In the genomic region with DNA sequence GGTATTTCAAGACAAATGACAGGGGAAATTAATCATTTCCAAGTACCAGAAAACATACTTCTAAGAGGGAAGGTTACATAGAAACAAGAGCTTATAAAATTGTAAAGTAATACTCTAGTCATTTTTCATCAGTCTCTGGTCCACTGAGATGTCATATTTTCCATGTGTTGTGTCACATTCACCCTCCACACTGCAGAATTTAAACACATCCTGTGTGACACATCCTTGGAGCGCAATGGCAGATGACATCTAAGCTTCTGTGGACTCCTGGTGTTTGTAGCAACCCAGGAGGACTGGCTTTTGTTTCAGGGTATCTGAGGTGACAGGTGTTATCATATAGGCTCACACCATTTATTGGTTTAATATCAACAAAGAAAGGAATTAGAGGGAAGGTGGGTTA, we compare ENCODE assay signal across 35 mouse cellular contexts. TPM values are rescaled to one million over a fixed set of nuclear protein-coding genes. Genes with fewer than 3 reads are reported as not detected.
A peak's percentile ranks its signal among the peaks of the same experiment; 100 is the strongest.
DNase-seq lines count a peak whose midpoint lies in the region; ATAC-seq and TF ChIP-seq lines count a peak whose summit lies in the region.
"Had no signal": no experiment of that assay in that cellular context is flagged by ENCODE, and none has a peak within 500 bp of the region (broad histone marks: within the 10 kb centered on the region; RNA-seq: fewer than 3 reads in every experiment).

No protein-coding gene starts in this region.

- no peaks in the 10 kb centered on the region for H3K36me3 ChIP-seq in testis, adult 2 months (ENCODE audit: control insufficient read depth, insufficient read depth, low read length)
- H3K36me3 ChIP-seq: embryonic facial prominence, embryonic 10.5 days; embryonic facial prominence, embryonic 13.5 days; forebrain, embryonic 12.5 days; heart, embryonic 10.5 days; heart, embryonic 13.5 days; intestine, embryonic 15.5 days had no signal

- no peak for TF ChIP-seq POLR2A in testis, adult 2 months (IDR thresholded peaks at IDR 0.05; ENCODE audit: control insufficient read depth, low read depth, low read length)

- peaks cover 3% of the 10 kb centered on the region for H3K4me1 ChIP-seq in testis, adult 2 months (ENCODE audit: control insufficient read depth, insufficient read depth, low read length)
- H3K4me1 ChIP-seq: embryonic facial prominence, embryonic 10.5 days; embryonic facial prominence, embryonic 13.5 days; forebrain, embryonic 12.5 days; heart, embryonic 10.5 days; heart, embryonic 13.5 days; intestine, embryonic 15.5 days had no signal

- peak; percentile 61 for ATAC-seq in CD4-positive, CD25-positive, alpha-beta regulatory T cell, adult 4 months
- peak; percentile 56 for ATAC-seq in inflammation-experienced regulatory T-cells, adult 6 months
- ATAC-seq: activated CD4-positive, CD25-positive, alpha-beta regulatory T cell, adult 4 months; forebrain, embryonic 16.5 days; hindbrain, postnatal 0 days; intestine, embryonic 15.5 days had no signal

- no peak for TF ChIP-seq CTCF in testis, adult 2 months (IDR thresholded peaks at IDR 0.05; ENCODE audit: control insufficient read depth, insufficient read depth, insufficient replicate concordance, low read depth, low read length)

- H3K4me3 ChIP-seq in testis, adult 2 months (ENCODE audit: control insufficient read depth, low read depth, low read length): peak overlapping the region; percentile 47; the same call in 1 of the 2 replicates
- H3K4me3 ChIP-seq: embryonic facial prominence, embryonic 10.5 days; embryonic facial prominence, embryonic 13.5 days; erythroblast, embryonic 14.5 days; forebrain, embryonic 12.5 days; gastrocnemius, adult 2 months; heart, embryonic 10.5 days; heart, embryonic 13.5 days; intestine, embryonic 15.5 days had no signal

- no peak for DNase-seq in testis, postnatal 14 days (ENCODE audit: low spot score)
- no peak for DNase-seq in lung, postnatal 25 days (ENCODE audit: low spot score)
- DNase-seq in kidney, postnatal 14 days: no peak
- no peak for DNase-seq in liver
- DNase-seq: adrenal gland, adult 8-10 months; adrenal gland, postnatal 25 days; cerebellum, adult 11-12 months; cerebellum, adult 8-10 months; cerebellum, postnatal 10 days; cerebellum, postnatal 36 days; embryo, embryonic 11 days; gastrocnemius, adult 2 months; gastrocnemius, postnatal 14 days; heart, adult 18-20 months; heart, postnatal 14 days; heart, postnatal 4 days had no signal

- H3K27me3 ChIP-seq in testis, adult 2 months (ENCODE audit: control insufficient read depth, insufficient read depth, low read length): no peaks in the 10 kb centered on the region
- H3K27me3 ChIP-seq: embryonic facial prominence, embryonic 13.5 days; forebrain, embryonic 12.5 days; heart, embryonic 13.5 days; intestine, embryonic 15.5 days had no signal

- H3K27ac ChIP-seq in testis, adult 2 months (ENCODE audit: control insufficient read depth, insufficient read depth, low read depth, low read length): no peak overlapping the region
- H3K27ac ChIP-seq: embryonic facial prominence, embryonic 10.5 days; embryonic facial prominence, embryonic 13.5 days; forebrain, embryonic 12.5 days; gastrocnemius, adult 2 months; heart, embryonic 10.5 days; heart, embryonic 13.5 days; hindbrain, embryonic 14.5 days; hindbrain, postnatal 0 days; intestine, embryonic 15.5 days had no signal

RNA-seq across cellular contexts. Expression of a gene that starts 1.0 kb away (rescaled TPM):
- 408 and 421 TPM in 2 replicates for polyA plus RNA-seq in testis, adult 2 months (2012; rRNA removed)
- polyA plus RNA-seq in CD4-positive, CD25-positive, alpha-beta regulatory T cell, adult 4 months (2017; shearing (Covaris generic)): not detected
- polyA plus RNA-seq in inflammation-experienced regulatory T-cells, adult 6 months (2017; shearing (Covaris generic)): not detected
- polyA plus RNA-seq: activated CD4-positive, CD25-positive, alpha-beta regulatory T cell, adult 4 months; brain, embryonic 14.5 days; C2C12; cortical plate, adult 2 months; embryonic facial prominence, embryonic 10.5 days; embryonic facial prominence, embryonic 13.5 days; erythroblast, embryonic 14.5 days; forebrain, embryonic 12.5 days; forebrain, embryonic 16.5 days; heart, embryonic 10.5 days; heart, embryonic 13.5 days; heart, embryonic 16.5 days; hindbrain, embryonic 11.5 days; hindbrain, embryonic 14.5 days; hindbrain, postnatal 0 days; intestine, embryonic 15.5 days had no signal

RNA-seq across cellular contexts. Expression of a gene that starts 35.4 kb away (rescaled TPM):
- 57.2 and 77.8 TPM in 2 replicates for polyA plus RNA-seq in testis, adult 2 months (2012; rRNA removed)
- polyA plus RNA-seq in CD4-positive, CD25-positive, alpha-beta regulatory T cell, adult 4 months (2017; shearing (Covaris generic)): not detected
- not detected for polyA plus RNA-seq in inflammation-experienced regulatory T-cells, adult 6 months (2017; shearing (Covaris generic))
- polyA plus RNA-seq: activated CD4-positive, CD25-positive, alpha-beta regulatory T cell, adult 4 months; brain, embryonic 14.5 days; C2C12; cortical plate, adult 2 months; embryonic facial prominence, embryonic 10.5 days; embryonic facial prominence, embryonic 13.5 days; erythroblast, embryonic 14.5 days; forebrain, embryonic 12.5 days; forebrain, embryonic 16.5 days; heart, embryonic 10.5 days; heart, embryonic 13.5 days; heart, embryonic 16.5 days; hindbrain, embryonic 11.5 days; hindbrain, embryonic 14.5 days; hindbrain, postnatal 0 days; intestine, embryonic 15.5 days had no signal

RNA-seq across cellular contexts. Expression of a gene that starts 48.8 kb away (rescaled TPM):
- polyA plus RNA-seq in testis, adult 2 months (2012; rRNA removed): 0.28 and 0.45 TPM in 2 replicates
- not detected for polyA plus RNA-seq in CD4-positive, CD25-positive, alpha-beta regulatory T cell, adult 4 months (2017; shearing (Covaris generic))
- under 1 TPM in 1 of 3 experiments, not detected in 2; 0.54 TPM for polyA plus RNA-seq in inflammation-experienced regulatory T-cells, adult 6 months (2017; shearing (Covaris generic))
- polyA plus RNA-seq: activated CD4-positive, CD25-positive, alpha-beta regulatory T cell, adult 4 months; brain, embryonic 14.5 days; C2C12; embryonic facial prominence, embryonic 10.5 days; embryonic facial prominence, embryonic 13.5 days; erythroblast, embryonic 14.5 days; forebrain, embryonic 12.5 days; forebrain, embryonic 16.5 days; heart, embryonic 10.5 days; hindbrain, embryonic 11.5 days; hindbrain, embryonic 14.5 days; hindbrain, postnatal 0 days had no signal

Comparison
In these comparisons a context has a peak if more than half of its experiments do, and no peak if none do; other contexts are left out.
1. RNA of a gene that starts 1.0 kb away (polyA plus RNA-seq): 408 to 421 TPM in testis, adult 2 months; not detected in CD4-positive, CD25-positive, alpha-beta regulatory T cell, adult 4 months and not detected in inflammation-experienced regulatory T-cells, adult 6 months; every median in the first group is over 100 times any median in the second.
2. RNA of a gene that starts 35.4 kb away (polyA plus RNA-seq): 57.2 to 77.8 TPM in testis, adult 2 months; not detected in CD4-positive, CD25-positive, alpha-beta regulatory T cell, adult 4 months and not detected in inflammation-experienced regulatory T-cells, adult 6 months; every median in the first group is over 10 times any median in the second.